Mouse (Mus musculus): ENCODE results near the gene Tm7sf2. TPM values are rescaled to one million over a fixed set of nuclear protein-coding genes. Genes with fewer than 3 reads are reported as not detected.

Tm7sf2 gene
- 37.7 and 55.5 TPM in 2 replicates for polyA plus RNA-seq (2012; rRNA removed; ENCODE audit: low replicate concordance)

GRCm38 (mm10) chr19:6067724-6068415, at the start of gene Tm7sf2:
Gene Tm7sf2 (minus strand): TSS chr19:6068373.

DNA sequence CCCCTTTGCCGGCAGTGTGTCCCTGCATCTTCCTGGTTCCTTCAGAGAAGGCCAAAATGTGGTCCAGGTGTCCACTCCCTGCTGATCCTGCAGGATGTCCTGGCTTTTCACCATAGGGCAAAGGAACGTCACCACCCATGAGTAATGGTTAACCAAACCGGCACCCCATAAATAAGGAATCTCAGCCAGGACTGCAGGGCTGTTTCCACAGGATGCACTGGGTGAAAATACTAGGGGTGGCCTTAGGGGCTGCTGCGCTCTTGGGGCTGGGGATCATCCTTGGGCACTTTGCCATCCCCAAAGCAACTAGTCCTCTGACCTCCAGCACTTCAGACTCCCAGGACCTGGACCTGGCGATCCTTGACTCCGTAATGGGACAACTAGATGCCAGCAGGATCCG, 37.4 kb upstream of the Tm7sf2 start, which contains the start of gene Naaladl1:
Gene Naaladl1, plus strand, starts transcription at position 197 of the 400 bp plus-strand sequence.

DNA sequence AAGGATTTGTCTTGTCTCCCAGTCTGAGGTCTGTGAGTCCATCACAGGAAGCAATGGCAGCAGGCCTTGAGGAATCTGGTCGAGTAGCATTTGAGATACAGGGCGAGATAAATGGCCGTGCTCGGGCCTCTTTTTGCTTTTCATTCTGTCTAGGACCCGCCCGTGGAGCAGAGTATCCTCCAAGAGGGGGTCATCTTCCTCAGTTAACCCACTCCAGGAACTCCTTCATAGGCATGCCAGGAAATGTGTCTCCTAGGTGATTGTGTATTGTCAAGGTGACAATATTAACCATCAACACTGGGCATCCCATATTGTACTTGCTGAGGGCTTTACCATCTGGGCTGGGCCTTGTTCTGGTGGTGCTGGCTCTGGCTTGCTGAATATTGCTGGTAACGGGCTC, 25.9 kb upstream of the Tm7sf2 start, which contains the start of gene AC131692.1:
Gene AC131692.1, plus strand, starts transcription at position 301 of the 400 bp plus-strand sequence.

GRCm38 (mm10) chr19:6084478-6085248, 16.5 kb upstream of the Tm7sf2 start, which contains the start of the genes Zfpl1 and Cdca5:
Gene Zfpl1 (minus strand): TSS chr19:6084956.
Gene Cdca5 (plus strand): TSS chr19:6084983.

GRCm38 (mm10) chr19:6082156-6082555, 14.0 kb upstream of the Tm7sf2 start, which contains the start of gene Gm28374:
Gene Gm28374 (minus strand): TSS chr19:6082256.

GRCm38 (mm10) chr19:6079983-6080480, 11.9 kb upstream of the Tm7sf2 start, which contains the start of gene Tmem262:
Gene Tmem262 (plus strand): TSS chr19:6080033.

DNA sequence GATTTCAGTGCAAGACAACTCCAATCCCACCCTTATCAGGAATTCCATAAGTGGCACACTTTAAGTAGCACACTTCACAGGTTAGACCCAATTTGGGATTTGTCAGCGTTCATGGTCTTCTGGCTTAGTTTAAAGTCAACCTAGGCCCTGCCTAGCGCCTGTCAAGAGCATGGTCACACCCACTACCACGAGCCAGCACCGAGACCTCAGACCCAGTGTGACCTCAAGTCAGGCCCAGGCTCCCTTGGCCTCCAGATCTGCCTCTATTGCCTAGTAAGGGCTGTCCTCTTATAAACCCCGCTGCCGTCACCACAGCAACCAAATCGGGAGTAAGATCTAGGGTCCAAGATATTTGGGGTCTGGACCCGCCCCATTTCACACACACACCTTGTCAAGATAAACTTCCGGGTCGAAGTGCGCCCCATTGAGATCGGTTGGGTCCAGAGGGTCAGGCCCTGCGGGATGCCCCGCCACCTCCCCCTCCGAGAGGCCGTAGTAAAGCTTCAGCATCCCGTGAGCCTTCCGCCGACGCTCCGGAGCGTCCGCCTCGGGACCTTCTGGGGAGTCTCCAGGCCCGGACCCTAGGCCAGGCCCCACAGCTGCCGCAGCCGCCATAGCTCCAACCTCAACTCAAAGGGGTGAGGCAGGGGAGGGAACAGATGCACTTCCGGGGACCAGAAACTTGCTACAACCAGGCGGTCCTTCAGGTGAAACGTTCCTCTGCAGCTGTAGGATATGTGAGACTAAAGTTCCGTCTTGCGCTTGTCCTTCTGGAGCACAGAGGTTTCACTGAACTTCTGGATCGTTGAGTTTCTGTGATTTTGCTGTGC, 8.6 kb upstream of the Tm7sf2 start, which contains the start of gene Vps51:
Gene Vps51, minus strand, starts transcription at position 668 of the 830 bp plus-strand sequence.

GRCm38 (mm10) chr19:6061021-6061533, 7.1 kb downstream of the Tm7sf2 start, which contains the start of gene Znhit2:
Gene Znhit2 (plus strand): TSS chr19:6061192.

DNA sequence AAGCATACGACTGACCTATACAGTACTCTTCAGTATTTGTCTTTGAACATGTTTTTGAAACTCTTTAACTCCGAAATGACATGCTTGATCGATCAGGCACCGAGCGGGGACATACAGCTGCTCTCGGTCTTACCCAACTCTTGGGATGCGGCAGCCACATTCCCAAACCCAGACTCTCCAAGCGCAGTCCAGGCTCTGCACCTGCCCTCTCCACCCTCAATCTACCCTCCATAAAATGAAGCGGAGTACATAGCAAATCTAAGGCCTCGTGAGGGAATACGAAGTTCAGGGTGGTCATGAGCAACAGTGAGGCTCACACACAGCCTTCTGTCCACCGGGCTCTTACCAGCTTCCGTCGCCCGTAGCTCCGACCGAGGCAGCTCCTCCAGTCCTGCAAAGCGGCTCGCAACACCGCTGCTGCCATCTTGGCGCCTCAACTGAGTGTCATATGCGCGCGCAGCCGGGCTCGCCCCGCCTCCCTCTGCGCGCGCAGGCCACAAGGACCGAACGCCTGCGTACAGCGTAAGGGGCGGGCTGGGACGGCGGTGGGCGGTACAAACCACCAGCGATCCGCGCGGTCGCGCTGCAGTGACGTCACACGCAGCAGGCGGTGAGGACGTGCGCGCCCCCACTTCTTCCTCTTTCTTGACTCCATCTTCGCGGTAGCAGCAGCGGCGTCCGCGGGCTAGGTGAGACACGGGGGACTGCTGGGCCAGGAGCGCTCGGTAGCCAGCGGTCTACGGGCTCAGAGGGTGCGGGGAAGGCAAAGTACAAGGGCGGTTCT, 10.7 kb downstream of the Tm7sf2 start, which contains the start of the genes Mrpl49 and Fau:
Gene Mrpl49, minus strand, starts transcription at position 473 of the 784 bp plus-strand sequence.
Gene Fau, plus strand, starts transcription at position 532 of the 784 bp plus-strand sequence.

DNA sequence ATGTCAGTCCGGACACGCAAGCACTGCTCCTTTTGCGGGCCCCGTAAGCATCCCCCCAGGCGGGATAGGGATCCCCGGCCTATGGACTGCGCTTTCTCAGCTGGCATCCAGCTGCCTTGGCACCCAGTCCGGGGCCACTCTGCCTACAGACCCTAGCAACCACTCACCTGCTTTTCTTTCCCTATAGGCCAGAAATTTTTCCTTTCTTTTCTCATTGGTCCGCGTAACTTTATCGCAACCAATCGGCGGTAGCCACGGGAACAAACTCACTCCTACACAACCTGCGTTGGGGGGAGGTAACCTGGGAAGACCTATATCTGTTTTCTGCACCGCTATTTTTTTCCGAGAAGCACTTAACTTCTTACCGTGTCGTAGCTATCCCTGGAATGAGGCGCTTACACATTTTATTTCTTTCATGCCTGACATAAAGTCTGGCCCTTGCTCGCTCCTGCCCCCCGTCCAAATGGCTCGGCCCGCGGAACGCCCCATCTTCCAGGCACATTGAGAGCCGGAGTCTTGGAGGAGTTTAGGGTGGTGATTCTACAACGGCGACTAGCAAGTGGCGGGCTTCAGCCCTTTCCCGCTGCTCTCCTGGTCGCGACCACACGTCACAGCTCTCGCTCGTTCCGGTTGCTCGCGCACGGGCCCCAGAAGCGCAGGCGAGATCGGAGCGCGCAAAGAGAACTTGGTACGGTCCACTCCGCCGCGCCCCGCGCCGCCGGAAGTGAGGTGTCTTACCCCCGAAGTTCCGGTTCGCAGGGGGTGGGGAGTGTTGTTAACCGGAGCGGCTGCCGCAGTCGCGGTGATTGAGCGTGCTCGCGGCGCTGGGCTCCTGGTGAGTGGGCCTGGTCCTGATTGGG, 21.6 kb downstream of the Tm7sf2 start, which contains the start of gene Syvn1:
Gene Syvn1, plus strand, starts transcription at position 283 of the 860 bp plus-strand sequence.

DNA sequence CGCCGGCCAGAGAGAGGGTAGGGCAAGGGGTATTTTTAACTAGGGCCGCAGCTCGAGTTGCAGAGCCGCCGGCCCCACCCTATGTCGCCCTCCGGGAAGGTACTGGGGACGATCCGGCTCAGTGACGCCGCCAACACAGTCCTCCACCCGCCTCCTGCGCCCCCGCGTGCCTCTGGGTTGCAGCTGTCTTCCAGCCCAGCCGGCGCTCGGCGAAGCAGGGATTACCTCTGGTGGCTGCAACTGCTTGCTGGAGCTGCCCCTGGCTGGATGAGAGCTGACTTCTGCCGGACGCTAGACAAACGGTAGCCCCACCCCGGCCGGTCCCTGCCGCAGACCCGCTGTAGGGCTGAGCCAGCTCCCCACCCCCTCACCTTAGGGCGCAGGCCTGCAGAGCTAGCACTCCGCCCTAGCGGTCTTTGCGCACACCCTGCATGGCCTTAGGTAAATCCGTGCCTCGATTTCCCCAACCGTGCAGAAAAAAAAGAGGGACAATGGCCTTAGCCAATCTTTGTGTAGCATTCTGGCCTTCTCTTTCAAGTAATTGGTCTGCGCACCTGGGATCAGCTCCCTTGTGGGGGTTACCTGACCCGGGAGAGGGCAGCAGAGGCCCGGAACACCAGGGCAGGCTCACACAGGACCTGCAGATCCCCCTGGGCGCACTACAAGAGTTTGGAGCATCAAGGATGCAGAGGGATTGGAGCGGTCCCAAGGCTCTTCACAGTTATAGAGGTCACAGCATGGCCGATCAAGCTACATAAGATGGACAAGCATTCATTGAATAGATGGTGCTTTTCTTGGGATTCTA, 52.5 kb downstream of the Tm7sf2 start, which contains the start of gene Capn1:
Gene Capn1, minus strand, starts transcription at position 387 of the 805 bp plus-strand sequence.

Other genes starting within 250 kb of the Tm7sf2 start
- gene Frmd8, start 193.1 kb downstream of the Tm7sf2 start, polyA plus RNA-seq (2012; rRNA removed; ENCODE audit: low replicate concordance), result 32.4 and 48.8 TPM in 2 replicates
- gene Slc25a45, start 190.6 kb downstream of the Tm7sf2 start, polyA plus RNA-seq (2012; rRNA removed; ENCODE audit: low replicate concordance), result 37.0 and 41.5 TPM in 2 replicates
- 0.32 and 0.38 TPM in 2 replicates for gene Tigd3, start 174.2 kb downstream of the Tm7sf2 start, polyA plus RNA-seq (2012; rRNA removed; ENCODE audit: low replicate concordance)
- 74.6 and 123 TPM in 2 replicates for gene Dpf2, start 155.4 kb downstream of the Tm7sf2 start, polyA plus RNA-seq (2012; rRNA removed; ENCODE audit: low replicate concordance)
- 13.5 and 26.4 TPM in 2 replicates for gene Cdc42ep2, start 143.6 kb downstream of the Tm7sf2 start, polyA plus RNA-seq (2012; rRNA removed; ENCODE audit: low replicate concordance)
- 40.1 and 53.8 TPM in 2 replicates for gene Pola2, start 104.2 kb downstream of the Tm7sf2 start, polyA plus RNA-seq (2012; rRNA removed; ENCODE audit: low replicate concordance)
- gene Slc22a20, start 82.2 kb downstream of the Tm7sf2 start, polyA plus RNA-seq (2012; rRNA removed; ENCODE audit: low replicate concordance), result not detected in 2 replicates
- gene Capn1, start 52.5 kb downstream of the Tm7sf2 start, polyA plus RNA-seq (2012; rRNA removed; ENCODE audit: low replicate concordance), result 64.2 and 65.9 TPM in 2 replicates
- gene Syvn1, start 21.8 kb downstream of the Tm7sf2 start, polyA plus RNA-seq (2012; rRNA removed; ENCODE audit: low replicate concordance), result 54.9 and 85.1 TPM in 2 replicates
- 14.1 and 24.4 TPM in 2 replicates for gene Mrpl49, start 10.6 kb downstream of the Tm7sf2 start, polyA plus RNA-seq (2012; rRNA removed; ENCODE audit: low replicate concordance)
- 1,145 and 2,495 TPM in 2 replicates for gene Fau, start 10.5 kb downstream of the Tm7sf2 start, polyA plus RNA-seq (2012; rRNA removed; ENCODE audit: low replicate concordance)
- gene Znhit2, start 7.2 kb downstream of the Tm7sf2 start, polyA plus RNA-seq (2012; rRNA removed; ENCODE audit: low replicate concordance), result 40.9 and 104 TPM in 2 replicates
- 71.5 and 79.3 TPM in 2 replicates for gene Vps51, start 8.9 kb upstream of the Tm7sf2 start, polyA plus RNA-seq (2012; rRNA removed; ENCODE audit: low replicate concordance)
- 0.68 TPM in 1 of 2 replicates, not detected in the other for gene Tmem262, start 11.7 kb upstream of the Tm7sf2 start, polyA plus RNA-seq (2012; rRNA removed; ENCODE audit: low replicate concordance)
- 0.51 TPM in 1 of 2 replicates, not detected in the other for gene Gm28374, start 13.9 kb upstream of the Tm7sf2 start, polyA plus RNA-seq (2012; rRNA removed; ENCODE audit: low replicate concordance)
- 101 and 107 TPM in 2 replicates for gene Zfpl1, start 16.6 kb upstream of the Tm7sf2 start, polyA plus RNA-seq (2012; rRNA removed; ENCODE audit: low replicate concordance)
- gene Cdca5, start 16.6 kb upstream of the Tm7sf2 start, polyA plus RNA-seq (2012; rRNA removed; ENCODE audit: low replicate concordance), result 0.92 and 0.93 TPM in 2 replicates
- gene AC131692.1, start 26.0 kb upstream of the Tm7sf2 start, polyA plus RNA-seq (2012; rRNA removed; ENCODE audit: low replicate concordance), result not detected in 2 replicates
- 0.19 and 0.37 TPM in 2 replicates for gene Naaladl1, start 37.4 kb upstream of the Tm7sf2 start, polyA plus RNA-seq (2012; rRNA removed; ENCODE audit: low replicate concordance)
- gene Sac3d1, start 50.3 kb upstream of the Tm7sf2 start, polyA plus RNA-seq (2012; rRNA removed; ENCODE audit: low replicate concordance), result 22.6 and 60.4 TPM in 2 replicates
- gene Snx15, start 59.9 kb upstream of the Tm7sf2 start, polyA plus RNA-seq (2012; rRNA removed; ENCODE audit: low replicate concordance), result 37.7 and 57.2 TPM in 2 replicates
- gene Batf2, start 72.6 kb upstream of the Tm7sf2 start, polyA plus RNA-seq (2012; rRNA removed; ENCODE audit: low replicate concordance), result 7.9 and 11.2 TPM in 2 replicates
- 175 and 200 TPM in 2 replicates for gene Arl2, start 73.2 kb upstream of the Tm7sf2 start, polyA plus RNA-seq (2012; rRNA removed; ENCODE audit: low replicate concordance)
- 0.11 TPM in 1 of 2 replicates, not detected in the other for gene Majin, start 116.0 kb upstream of the Tm7sf2 start, polyA plus RNA-seq (2012; rRNA removed; ENCODE audit: low replicate concordance)
- 0.78 and 1.8 TPM in 2 replicates for gene Gpha2, start 158.0 kb upstream of the Tm7sf2 start, polyA plus RNA-seq (2012; rRNA removed; ENCODE audit: low replicate concordance)
- 76.3 and 129 TPM in 2 replicates for gene Ppp2r5b, start 167.5 kb upstream of the Tm7sf2 start, polyA plus RNA-seq (2012; rRNA removed; ENCODE audit: low replicate concordance)
- 50.4 and 85.0 TPM in 2 replicates for gene Atg2a, start 173.3 kb upstream of the Tm7sf2 start, polyA plus RNA-seq (2012; rRNA removed; ENCODE audit: low replicate concordance)
- gene Ehd1, start 208.4 kb upstream of the Tm7sf2 start, polyA plus RNA-seq (2012; rRNA removed; ENCODE audit: low replicate concordance), result 203 and 545 TPM in 2 replicates
- 10.9 and 19.0 TPM in 2 replicates for gene Cdc42bpg, start 238.1 kb upstream of the Tm7sf2 start, polyA plus RNA-seq (2012; rRNA removed; ENCODE audit: low replicate concordance)